Mouse (Mus musculus) right cerebral cortex, postnatal 14 days (tissue): Measurements from ENCODE around the gene Tcf7l1.

Experiments used
- DNase-seq: peaks from one replicate; pipeline ENCODE4 v3.0.0; 2022

Gene Tcf7l1

GRCm38 (mm10) chr6:72743624-72744041 is 45.4 kb downstream of the Tcf7l1 start:
- DNase-seq = no peak

DNA sequence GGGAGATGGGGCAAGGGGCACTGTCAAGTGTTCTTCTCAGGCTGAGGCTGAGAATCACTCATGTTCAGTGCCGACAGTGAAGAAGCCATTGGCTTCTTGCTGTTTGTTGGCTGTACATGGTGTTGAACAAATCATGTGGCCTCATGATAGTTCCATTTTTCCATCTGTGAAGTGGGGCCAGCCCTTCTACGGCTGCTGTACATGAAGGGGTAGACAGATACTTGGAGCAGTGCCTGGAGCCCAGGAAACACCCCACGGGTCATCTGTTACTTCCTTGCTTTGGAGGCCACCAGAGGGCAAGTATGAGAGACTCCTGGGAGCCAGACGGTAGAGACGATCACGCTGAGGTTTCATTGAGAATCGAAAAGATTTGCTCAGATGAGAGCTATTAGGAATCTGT is 46.7 kb downstream of the Tcf7l1 start:
- DNase-seq = no peak

- DNase-seq = no peak
Observed at GRCm38 (mm10) chr6:72740596-72741421, 48.2 kb downstream of the Tcf7l1 start.

DNA sequence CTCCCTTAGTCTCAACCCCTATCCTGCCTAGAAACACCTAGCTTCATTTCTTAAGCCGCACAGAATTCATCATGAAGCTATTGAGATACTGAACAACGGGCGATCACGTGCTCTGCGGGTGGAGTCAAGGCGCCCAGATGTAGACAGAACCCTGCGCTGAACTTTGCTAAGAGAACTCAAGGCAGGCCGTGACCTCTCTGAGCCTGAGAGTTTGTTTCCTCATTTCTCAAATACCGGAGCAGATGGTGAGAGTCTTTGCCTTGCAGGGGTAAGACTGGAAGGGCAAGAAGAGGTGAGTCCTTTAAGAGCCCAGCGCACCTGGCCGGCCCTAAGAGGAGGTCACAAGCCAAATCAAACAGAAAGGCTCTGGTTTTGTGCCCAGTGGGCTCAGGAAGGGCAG is 52.2 kb downstream of the Tcf7l1 start:
- no peak for DNase-seq

- DNase-seq = no peak
Observed at GRCm38 (mm10) chr6:72735206-72735605, 53.8 kb downstream of the Tcf7l1 start.

- DNase-seq = no peak
Observed at GRCm38 (mm10) chr6:72733375-72733774, 55.7 kb downstream of the Tcf7l1 start.

- DNase-seq = no peak
Observed at GRCm38 (mm10) chr6:72732109-72732508, 56.9 kb downstream of the Tcf7l1 start.

DNA sequence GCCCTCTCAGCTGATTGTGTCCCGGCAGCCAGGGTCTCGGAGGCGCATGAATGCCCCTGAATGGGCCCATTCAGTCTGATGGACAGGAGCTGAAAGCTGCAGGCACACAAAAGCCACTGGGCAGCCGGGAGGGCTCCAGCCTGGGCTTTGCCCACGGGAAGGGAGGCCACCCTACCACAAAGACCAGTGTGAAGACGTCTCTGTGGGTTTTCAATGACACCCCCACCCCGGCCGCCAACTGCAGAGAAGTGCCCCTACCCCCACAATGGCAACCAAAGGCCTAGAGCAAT is 58.5 kb downstream of the Tcf7l1 start:
- peak; percentile 30 for DNase-seq

DNA sequence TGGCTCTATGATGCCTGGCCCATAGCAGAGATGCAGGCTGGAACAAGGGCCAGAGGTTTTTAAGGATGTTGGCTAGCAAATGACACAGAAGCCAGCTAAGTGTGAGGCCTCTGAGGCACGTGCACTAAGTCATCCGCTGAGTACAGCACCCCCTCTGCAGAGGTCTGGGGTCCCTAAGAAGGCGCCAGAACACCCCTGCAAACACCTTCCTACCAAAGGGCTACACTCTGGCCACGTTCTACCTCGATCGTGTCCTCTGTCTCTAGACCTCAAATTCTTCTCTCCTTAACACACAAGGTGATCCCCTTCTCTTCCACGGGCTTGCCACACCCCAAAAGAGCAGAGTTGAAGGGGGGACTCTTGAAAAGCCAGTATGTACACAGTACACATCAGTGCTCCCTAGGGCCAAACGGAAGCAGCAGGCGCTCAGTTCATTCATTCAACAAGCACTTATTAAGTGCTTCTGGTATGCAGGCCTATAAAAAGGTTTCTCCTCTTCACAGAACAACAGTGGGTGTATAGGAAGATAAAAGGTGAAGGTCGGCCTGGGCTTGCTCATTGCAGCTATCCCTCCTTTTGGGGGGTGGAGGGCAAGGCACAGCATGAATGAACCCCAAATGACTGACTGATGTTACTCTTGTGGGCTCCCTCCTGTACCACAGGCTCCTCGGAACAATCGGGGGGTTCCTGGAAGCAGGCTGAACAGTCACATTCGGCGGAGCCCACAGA is 59.1 kb downstream of the Tcf7l1 start:
- DNase-seq = no peak

DNA sequence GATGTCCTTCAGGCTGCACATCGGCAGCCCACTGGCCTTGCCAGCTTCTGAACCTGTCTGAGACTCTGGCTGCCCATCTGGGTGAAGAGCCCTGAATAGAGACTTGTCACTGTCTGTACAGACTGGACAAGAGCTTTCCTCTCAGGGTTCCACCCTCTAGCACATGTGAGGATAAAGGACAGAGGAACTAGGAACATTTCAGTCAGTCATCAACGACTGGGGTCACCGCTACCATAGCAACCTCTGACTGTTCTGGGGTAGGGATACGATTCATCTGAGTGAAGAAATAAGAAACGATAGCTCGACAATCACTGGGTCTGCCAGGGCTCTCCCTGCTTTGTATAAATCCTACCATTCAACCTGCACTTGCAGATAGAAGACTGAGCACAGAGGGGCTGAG is 61.2 kb downstream of the Tcf7l1 start:
- no peak for DNase-seq

GRCm38 (mm10) chr6:72724494-72725180 is 64.4 kb downstream of the Tcf7l1 start:
- DNase-seq = no peak

GRCm38 (mm10) chr6:72723731-72724385 is 65.2 kb downstream of the Tcf7l1 start:
- no peak for DNase-seq

DNA sequence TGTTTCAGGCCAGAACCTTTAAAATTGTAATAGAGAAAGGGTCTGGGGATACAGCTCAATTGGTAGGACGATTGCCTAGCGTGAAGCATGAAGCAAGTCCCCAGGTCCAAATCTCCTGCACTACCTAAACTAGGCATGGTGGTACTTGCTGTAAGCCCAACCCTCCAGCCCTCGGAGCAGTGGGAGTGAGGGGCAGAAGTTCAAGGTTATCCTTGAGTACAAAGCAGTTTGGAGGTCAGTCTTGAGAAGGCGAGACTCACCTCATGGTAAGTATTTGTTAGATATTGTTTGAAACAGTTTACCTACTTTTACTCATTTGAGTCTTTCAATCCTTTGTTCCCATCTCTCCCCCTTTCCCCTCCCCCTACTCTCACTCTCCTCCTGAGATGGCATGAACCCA is 65.9 kb downstream of the Tcf7l1 start:
- DNase-seq = no peak

DNA sequence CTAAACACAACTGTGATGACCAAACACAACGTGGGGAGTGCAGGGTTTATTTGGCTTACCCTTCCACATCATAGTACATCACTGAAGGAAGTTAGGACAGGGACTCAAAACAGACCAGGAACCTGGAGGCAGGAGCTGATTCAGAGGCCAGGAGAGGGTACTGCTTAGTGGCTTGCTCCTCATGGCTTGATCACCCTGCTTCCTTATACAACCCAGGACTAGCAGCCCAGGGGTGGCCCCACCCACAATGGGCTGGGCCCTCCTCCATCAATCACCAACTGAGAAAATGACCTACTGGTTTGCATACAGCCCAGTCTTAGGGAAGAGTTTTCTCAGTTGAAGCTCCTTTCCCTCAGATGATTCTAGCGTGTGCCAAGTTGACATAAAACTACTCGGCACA is 68.2 kb downstream of the Tcf7l1 start:
- DNase-seq = no peak

- peak; percentile 67 for DNase-seq
Observed at GRCm38 (mm10) chr6:72714726-72715125, 74.3 kb downstream of the Tcf7l1 start.

- DNase-seq = no peak
Observed at GRCm38 (mm10) chr6:72714250-72714649, 74.8 kb downstream of the Tcf7l1 start.

- DNase-seq = no peak
Observed at GRCm38 (mm10) chr6:72711508-72712081, 77.5 kb downstream of the Tcf7l1 start.

- DNase-seq = no peak
Observed at GRCm38 (mm10) chr6:72710897-72711507, 78.1 kb downstream of the Tcf7l1 start.

- DNase-seq = no peak
Observed at GRCm38 (mm10) chr6:72699467-72700126, 89.5 kb downstream of the Tcf7l1 start.

DNA sequence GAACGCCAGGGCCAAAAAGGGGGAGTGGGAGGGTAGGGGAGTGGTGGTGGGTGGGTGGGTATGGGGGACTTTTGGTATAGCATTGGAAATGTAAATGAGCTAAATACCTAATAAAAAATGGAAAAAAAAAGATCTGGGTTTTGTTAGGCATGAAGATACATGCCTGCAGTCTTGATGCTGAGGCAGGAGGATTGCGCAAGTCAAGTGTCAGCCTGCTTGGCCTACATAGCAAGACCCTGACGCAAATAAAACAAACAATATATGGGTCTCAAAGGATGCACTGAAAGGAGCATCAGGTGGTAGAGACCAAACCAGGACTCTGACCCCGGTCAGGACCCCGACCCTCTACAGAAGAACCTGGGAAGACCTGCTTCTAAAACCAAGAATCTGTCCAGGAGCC is 90.5 kb downstream of the Tcf7l1 start:
- DNase-seq = no peak

GRCm38 (mm10) chr6:72696601-72697335 is 92.3 kb downstream of the Tcf7l1 start:
- DNase-seq = no peak
